Mouse (Mus musculus): ENCODE results near the gene Ccs.

DNA sequence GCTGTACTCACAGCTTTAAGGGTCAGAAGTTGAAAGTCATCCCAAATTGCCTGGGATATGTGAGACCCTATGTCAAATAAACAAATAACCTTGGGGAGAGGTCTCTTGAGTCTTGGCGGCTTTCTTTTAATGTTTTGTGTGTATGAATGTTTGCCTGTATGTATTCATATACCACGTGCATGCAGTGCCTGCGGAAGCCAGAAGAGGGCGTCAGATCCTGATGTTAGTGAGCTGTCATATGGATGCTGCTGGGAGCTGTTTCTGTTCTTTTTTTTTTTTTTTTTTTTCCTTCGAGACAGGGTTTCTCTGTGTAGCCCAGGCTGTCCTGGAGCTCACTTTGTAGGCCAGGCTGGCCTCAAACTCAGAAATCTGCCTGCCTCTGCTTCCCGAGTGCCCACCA lies 26.1 kb downstream of the Ccs start:
- TF ChIP-seq CTCF (IDR thresholded peaks at IDR 0.05; ENCODE audit: low read depth, low read length) (no peak), GATA1 (IDR thresholded peaks at IDR 0.05; ENCODE audit: borderline replicate concordance, low read length) (no peak), TAL1 (conservative IDR thresholded peaks at IDR 0.05; ENCODE audit: low read depth, low read length) (no peak), POLR2AphosphoS5 (IDR thresholded peaks at IDR 0.05; ENCODE audit: insufficient replicate concordance, low read depth, low read length) (no peak)
